Mouse (Mus musculus) left cerebral cortex, postnatal 36 days (tissue): ENCODE data around the gene Cotl1. TPM values are rescaled to one million over a fixed set of nuclear protein-coding genes. Genes with fewer than 3 reads are reported as not detected.

Source experiments
- DNase-seq, 2 experiments: peaks; one replicate each; pipeline ENCODE4 v3.0.0; 2021 to 2022; ENCODE audit warnings: low spot score in 2 of 2, mixed read lengths in 1 of 2
- intact Hi-C: fragments of 180-260 bp; cut with DNase I; formaldehyde crosslinking; loops from one replicate; pipeline ENCODE4 v1.15.1; 2025
- total RNA-seq, 2 experiments: library from RNA; stranded (reverse); gene quantifications; 2 replicates each; pipeline ENCODE4 v1.2.3; 2021

Cotl1 gene
- total RNA-seq, 2 experiments from 2014 or later = 56.9 to 57.0 TPM

DNA sequence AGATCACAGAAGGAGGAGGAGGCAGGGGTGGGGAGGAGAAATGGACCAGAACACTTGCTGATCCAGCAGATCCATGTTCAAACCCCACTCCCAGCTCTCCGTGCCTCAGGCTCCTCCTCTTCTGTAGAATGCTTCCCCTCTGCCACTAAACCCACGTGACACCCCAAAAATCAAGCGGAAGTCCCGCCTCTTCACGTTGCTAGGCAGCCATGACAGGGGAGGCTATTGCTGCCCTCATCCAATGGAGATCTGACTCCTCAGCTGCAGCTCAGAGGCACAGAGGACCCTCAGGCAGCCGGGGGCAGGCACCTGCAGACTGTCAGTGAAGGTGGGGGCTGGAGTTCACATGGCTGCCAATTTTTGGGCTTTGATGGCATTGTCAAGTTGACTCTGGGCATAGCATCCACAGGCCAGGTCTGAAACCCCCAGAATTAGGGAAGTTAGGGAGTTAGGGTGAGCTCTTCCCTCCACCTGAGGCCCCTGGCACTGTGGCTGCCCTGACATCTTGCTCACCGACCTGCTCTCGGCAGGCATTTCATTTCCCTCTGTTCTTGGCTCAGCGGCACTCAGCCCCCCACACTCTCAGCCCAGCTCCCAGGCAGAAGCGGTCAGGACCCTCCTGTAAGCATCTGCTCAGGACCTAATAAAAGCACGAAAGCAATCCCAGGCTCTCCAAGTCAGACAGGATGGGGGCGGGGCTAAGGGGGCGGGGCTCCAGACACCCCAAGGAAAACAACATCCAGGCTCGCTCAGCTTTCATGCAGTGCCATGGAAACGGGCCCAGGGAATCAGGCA lies 42.0 kb downstream of the Cotl1 start:
- intact Hi-C loops = no loop called here
- peak in 1 of 2 experiments; percentile 60 for DNase-seq

DNA sequence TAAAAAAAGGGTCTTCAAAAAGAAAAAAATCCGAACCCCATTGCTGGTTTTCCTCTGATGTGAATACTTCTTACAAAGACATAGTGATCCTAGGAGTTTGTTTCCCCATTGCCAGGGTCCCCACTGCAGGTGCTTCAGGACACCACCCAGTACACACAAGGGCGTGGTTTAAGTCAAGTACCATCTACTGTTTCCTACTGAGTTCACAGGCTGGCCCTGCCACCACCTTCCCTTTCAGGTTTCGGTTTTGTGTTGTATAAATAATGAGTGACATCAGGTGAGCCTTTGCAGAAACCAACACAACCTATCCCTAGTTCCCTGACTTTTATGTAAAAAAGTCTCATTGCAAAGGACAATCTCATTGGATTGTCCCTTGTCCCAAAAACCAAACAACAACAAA lies 44.7 kb downstream of the Cotl1 start:
- DNase-seq = no peak
- intact Hi-C loops = no loop called here

DNA sequence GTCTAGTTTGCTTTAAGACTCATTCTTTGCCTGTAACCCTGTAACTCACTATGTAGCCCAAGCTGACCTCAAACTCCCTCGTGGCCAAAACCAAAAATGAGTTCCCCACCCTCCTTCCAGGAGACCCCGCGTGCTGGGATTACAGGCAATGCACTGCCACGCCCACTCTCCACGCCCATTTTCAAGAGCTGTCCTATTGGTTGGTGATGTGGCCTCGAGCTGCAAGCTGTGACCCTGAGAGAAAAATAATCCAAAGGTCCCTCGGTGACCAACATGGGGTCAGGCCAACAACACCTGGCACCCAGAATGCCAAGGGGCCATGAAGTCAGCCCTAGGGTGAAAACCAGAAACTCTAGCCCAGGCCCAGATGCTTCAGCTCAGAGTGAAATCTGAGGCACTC lies 45.7 kb downstream of the Cotl1 start:
- DNase-seq = no peak

DNA sequence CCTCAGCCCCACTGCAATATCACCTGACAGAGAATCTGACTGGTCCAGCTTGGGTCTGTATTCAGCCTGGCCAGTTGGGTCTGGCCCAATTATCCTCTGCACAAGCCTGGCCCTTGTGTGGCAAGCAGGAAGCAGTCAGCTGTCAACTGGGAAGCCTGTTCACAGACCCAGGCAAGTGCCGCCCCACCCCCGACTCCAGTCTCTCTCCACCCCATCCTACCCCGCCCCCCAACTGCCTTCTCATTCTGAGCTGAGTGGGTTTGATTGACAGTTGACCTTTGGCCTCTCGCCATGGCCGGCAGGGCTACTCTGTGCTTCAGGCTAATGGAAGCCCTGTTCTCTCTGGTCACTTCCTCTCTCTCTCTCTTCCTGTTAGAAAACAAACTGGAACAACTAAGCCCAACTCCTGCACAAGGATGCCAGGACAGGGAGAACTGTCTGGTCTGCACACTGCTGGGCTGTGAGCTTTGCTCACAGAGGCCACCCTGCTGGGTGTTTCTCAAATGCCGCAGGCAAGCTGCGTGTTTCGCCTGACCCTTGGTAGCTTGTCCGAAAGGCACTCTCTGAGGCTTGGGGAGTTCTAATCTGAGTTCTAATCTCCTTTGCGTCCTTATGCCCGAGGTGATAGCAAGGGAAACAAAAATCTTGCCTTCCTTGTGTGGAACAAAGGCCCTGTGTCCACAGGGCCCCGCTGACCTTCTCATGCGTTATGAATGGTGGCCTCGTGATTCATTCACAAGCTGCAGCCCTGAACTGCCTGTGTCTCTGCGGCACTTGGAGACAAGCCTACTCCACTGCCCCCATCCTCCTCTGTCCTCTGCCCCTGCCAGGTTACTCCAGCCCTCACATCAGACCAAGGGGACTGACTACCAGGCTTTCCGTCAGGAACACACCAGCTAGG lies 48.3 kb downstream of the Cotl1 start:
- DNase-seq = no peak
- intact Hi-C loops = no loop called here

More for the DNA sequence above, 45.7 kb downstream of the Cotl1 start:
- intact Hi-C loops = no loop called here

DNA sequence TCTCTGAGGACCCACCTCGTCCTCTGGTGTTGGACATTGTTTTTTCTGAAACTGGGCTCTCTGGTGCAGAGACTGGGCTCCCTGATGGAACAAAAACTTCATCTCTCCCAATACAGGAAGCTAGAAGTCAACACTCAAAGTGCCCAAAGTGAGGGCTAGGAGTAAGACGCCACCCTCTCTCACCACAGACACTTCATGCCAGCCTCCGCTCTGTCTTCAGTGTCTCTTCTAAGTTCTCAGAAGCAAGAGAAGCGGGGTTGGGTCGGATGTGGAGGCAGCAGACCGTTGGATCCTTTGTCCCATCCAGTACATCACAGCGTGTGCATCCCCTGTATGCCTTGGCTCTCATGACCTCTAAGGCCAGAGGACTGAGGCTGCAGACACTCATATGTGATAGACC lies 50.8 kb downstream of the Cotl1 start:
- intact Hi-C loops = loop anchor here (10.0 kb wide), 1 partner anchor 285 kb away; no protein-coding TSS in a partner anchor
- no peak for DNase-seq

DNA sequence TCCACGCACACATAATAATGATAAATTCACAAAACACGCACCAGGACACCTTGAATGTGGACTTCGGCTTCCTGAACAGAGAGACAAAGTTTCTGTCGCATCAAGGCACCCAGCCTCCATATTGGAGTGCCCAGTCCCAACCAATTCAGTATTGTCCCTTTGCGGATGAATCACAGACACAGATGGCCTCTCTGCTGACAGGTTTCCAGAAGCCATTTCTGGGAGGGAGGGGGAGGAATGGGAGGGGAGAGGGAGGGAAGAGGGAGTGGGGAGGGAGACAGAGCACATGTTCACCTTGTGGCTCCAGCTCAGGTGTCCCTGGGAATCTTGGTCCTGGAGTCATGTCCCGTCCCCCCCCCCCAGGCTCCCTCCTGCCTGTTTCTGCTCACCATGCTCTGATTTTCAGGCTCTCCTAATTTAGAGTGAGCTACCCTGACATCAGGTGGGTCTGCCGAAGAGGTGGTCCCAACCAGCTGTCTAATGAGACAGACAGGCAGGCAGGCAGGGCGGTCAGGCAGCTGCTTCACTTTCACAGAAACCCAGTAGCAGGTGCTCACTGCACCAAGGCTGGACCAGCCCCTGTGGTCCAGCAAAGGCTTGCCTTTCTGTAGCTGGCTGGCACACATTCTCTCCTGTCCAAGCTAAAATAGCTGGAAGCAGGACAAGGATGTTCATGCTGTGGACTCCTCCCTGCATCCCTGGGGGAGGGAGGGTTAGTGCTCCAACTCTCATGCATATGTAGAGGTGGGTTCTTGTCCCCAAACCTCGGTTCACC lies 51.5 kb downstream of the Cotl1 start:
- intact Hi-C loops = loop anchor here (10.0 kb wide), 1 partner anchor 286 kb away; no protein-coding TSS in a partner anchor
- no peak for DNase-seq

DNA sequence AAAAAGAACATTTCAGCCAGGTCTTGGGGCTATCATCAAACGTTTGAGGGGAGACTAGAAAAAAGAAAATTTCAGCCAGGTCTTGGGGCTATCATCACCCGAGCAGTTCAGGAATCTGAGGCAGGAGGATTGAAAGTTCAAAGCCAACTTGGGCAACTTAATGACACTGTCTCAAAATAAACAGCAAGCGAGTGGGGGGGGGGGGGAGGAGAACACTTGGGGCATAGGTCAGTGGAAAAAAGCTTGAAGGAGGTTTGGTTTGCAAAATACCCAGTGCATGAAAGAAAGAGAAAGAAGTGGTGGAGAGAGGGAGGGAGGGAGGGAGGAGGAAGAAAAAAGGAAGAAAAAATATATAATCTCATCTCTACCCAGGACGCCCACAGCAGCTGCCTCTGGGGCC lies 53.0 kb downstream of the Cotl1 start:
- DNase-seq = no peak
- intact Hi-C loops = loop anchor here (10.0 kb wide), 1 partner anchor 287 kb away; no protein-coding TSS in a partner anchor

DNA sequence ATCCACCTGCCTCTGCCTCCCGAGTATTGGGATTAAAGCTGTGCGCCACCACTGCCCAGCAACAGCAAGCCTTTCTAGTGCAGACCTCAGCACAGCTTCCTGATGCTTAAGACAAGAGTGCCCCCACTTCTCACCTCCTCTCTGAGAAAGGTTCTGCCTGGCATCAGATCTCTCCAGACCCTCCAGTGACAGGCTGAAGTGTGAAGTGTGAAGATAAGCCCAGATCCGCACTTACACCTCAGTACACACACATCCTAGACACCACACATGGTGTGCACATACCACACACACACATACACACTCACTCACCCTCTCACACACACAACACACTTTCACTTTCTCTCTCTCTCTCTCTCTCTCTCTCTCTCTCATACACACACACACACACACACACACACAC lies 53.5 kb downstream of the Cotl1 start:
- DNase-seq = no peak
- intact Hi-C loops = loop anchor here (10.0 kb wide), 1 partner anchor 288 kb away; no protein-coding TSS in a partner anchor

DNA sequence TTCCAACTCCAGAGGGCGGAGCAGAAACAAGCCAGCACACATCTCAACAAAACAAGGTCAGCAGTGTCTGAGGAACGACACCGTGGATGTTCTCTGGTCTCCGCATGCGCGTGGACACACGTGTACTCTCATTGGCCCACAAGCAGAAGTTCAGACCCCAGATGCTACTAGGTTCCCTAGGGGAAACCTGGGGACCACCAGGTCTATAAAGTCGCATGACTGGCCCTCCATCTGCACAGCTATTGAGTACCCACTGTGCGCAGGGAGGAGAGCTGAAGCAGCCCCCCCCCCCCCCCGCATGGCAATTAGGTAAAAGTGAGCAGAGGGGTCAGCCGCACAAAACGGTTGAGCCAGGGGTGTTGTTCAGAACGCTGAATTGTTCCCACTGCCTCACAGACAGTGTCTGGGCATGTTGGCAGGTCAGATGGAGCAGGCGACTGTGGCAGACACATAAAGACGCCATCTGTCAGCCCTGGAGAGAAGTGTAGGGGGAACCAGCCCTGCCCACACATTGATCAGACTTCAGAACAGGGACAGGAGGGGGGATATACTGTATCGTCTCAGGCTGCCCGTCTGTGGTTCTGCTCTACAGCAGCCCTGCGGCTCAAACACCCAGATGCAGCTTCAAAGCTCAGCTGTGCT lies 54.5 kb downstream of the Cotl1 start:
- intact Hi-C loops = loop anchor here (10.0 kb wide), 1 partner anchor 289 kb away; no protein-coding TSS in a partner anchor
- DNase-seq = no peak

DNA sequence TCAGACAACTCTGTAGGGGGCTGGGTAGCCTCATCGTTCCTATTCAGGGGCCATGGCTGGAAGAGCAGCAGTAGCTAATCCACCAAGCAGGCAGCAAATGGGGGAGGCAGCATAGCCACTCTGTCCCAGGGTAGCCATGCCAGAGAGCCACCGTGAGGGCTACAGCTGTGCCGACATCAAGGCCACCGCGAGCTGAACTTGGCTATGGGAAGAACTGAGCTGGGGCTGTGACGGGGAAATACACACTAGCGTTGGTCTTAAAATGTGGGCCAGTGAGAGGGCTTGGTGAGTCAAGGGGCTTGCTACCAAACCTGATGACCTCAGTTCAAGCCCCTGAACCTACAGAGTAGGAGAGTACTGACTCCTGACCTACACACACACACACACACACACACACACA lies 55.7 kb downstream of the Cotl1 start:
- no peak for DNase-seq
- intact Hi-C loops = loop anchor here (5.0 to 10.0 kb wide), 2 partner anchors 143 to 290 kb away; no protein-coding TSS in a partner anchor

DNA sequence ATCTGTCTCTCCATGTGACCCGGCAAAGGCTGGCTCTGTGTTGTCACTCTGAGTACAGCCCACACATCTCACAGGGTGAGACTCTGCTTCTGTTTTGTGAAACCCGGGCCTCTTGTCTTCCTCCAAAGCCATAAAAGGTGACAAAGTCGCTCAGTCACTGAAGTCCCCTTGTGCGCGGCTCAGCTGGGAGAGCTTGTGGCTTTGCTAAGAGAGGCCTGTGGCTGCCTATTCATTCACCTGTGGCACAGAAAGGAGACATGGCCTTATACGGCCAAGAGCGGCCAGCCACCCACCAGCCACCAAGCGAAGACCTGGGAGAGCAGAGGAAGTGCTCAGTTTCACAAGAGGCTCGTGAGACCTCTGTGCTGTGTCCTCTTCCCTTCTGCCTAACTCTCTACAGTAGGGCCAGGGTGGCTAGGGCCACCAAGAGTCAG lies 56.2 kb downstream of the Cotl1 start:
- DNase-seq = no peak
- intact Hi-C loops = loop anchor here (5.0 to 10.0 kb wide), 2 partner anchors 143 to 291 kb away; no protein-coding TSS in a partner anchor

DNA sequence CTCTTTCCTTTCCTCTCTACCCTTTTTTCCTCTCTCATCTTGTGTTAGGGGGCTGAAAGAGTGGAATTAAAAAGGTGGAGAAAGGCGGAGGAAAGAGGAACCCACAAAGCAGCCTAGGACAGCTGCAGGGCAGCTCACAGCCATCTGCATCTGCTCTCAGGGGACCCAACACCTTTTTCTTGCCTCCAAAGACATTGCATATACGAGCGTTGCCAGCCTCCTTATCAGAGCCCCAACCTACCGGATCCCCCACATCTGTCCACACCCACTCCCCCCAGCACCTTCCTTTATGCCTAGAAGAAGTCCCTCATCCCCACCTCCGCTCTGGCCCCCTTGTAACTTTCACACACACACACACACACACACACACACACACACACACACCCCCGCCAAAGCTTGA lies 56.8 kb downstream of the Cotl1 start:
- intact Hi-C loops = loop anchor here (5.0 to 10.0 kb wide), 2 partner anchors 144 to 291 kb away; no protein-coding TSS in a partner anchor
- no peak for DNase-seq

DNA sequence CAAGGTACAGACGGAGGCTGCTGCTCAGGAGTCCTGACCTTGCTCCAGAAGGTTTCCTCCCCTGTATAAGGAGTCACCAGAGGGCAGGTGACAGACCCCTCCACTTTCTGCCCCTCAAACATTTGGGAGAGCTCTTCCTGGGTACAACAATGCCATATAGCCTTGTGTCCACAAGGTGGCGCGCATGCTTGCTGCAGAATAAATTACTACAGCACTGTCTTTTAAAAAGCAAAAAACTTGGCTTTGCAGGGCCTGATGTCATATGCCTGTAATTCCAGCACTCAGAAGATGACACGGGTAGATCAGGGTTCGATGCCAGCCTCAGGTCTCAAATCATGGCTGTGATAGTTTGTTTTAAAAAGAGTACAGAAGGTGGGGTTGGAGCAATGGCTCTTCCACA lies 57.6 kb downstream of the Cotl1 start:
- peak; percentile 65 to 77 for DNase-seq
- intact Hi-C loops = loop anchor here (1.0 to 10.0 kb wide), 3 partner anchors 61 to 292 kb away; no protein-coding TSS in a partner anchor

DNA sequence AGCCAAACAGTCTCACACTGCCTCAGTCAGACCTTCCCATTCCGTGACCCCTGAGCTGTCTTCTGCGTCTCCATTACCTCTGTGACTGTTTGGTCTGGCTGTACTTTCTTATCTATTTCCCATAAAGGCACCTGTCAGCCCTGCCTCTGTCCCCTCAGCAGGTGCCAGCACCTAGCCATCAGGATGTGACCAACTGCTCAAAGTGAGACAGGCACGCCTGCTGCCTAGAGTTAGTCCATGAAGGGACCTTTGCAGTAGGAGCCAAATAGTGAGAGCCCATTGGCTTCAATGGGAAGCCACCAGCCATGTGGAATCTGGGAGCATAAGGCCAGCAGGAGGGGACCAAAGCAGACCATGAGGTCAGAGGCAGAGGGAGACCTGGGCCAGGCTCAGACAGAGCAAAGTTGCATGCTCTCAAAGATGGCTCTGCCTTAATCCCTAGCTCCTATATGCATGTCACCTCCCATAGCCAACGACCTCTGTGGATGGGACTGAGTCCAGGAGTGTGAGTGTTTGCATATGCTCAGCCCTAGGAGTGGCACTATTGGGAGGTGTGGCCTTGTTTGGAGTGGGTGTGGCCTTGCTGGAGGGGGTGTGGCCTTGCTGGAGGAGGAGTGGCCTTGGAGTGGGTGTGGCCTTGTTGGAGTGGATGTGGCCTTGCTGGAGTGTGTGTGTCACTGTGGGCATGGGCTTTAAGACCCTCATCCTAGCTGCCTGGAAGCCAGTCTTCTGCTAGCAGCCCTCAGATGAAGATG lies 59.1 kb downstream of the Cotl1 start:
- intact Hi-C loops = loop anchor here (5.0 to 10.0 kb wide), 2 partner anchors 146 to 294 kb away; no protein-coding TSS in a partner anchor
- DNase-seq = no peak

DNA sequence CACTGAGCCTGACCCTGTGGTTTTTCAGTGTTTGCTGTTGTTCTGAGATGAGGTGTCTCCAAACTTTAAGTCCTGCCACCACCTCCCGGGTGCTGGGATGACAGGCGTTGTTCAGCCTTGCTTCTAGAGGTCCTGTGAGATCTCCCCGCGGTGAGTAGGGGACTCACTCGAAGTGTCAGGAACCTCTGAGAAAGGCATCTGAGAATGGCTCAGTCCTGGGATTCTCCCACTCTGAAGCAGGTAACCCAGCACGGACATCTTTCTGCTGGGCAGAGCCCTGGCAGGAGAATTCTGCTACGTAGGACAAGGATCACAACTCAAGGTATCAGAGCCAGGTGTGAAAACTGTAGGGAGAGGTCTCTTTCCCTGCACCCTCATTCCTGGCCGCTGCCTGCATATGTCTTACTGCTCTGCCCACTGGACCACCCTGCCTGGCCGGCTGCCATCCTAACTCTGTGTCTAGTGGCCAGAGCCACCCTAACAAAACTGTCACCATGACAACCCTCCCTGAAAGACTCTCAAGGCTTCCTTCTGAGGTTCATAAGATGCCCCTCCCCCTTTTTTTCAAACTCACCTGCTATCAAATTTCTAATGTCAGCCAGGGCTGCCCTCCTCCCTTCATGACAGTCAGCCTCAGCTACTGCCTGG lies 59.8 kb downstream of the Cotl1 start:
- intact Hi-C loops = loop anchor here (5.0 to 10.0 kb wide), 2 partner anchors 147 to 294 kb away; no protein-coding TSS in a partner anchor
- DNase-seq = no peak

DNA sequence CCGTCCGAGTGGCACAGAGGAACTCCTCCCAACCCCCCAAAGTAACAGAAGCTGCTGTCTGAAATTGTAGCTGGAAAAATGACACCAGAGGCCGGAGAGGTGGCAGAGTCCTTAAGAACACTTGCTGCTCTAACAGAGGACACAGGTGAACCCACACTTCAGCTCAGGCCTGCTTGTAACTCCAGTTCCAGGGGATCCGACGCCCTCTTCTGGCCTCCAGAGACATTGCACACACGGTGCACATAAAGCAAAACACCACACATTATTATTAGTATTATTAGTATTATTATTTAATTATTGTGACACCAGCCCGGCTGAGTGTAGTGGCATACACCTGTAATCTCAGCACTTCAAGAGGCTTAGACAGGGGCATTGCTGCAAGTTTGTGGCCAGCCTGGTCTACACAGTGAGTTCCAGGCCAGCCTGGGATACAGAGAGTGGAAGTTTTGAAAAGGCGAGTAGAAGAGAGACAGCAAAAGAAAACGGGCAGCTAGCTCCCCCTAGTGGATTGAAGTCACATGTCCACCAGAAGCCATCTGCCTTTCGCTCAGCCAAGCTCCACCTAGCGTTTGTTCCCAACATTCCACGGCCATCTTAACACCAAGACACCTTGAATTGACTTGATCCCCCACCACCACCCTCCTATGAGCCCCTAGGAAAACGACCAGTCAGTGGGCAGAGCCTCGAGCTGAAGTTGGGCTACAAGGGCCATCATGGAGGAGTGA lies 61.2 kb downstream of the Cotl1 start:
- intact Hi-C loops = loop anchor here (1.0 to 5.0 kb wide), 2 partner anchors 93 to 337 kb away; no protein-coding TSS in a partner anchor
- peak; percentile 74 to 83 for DNase-seq

DNA sequence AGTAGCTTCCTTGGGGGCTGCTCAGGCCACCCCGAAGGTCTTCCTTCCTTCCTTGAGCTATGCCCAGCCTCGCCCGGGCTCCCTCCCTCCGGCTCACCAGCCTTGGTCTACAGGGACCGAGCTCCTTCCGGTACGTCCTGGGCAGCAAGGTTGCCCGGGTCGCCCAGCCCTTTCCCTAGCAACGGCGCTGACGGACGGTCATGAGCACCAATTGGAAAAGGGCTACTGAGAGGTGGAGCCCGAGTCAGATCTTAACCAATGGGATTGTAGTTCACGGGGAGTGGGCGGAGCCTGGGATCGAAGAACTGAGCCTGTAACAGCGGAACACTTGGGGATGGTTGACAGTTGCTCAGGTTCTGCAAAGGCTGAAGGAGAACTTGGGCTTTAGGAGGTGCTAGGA lies 62.1 kb downstream of the Cotl1 start, which contains the start of gene Tldc1:
Gene Tldc1, minus strand, starts transcription at position 154 of the 400 bp plus-strand sequence.
- peak; percentile 98 to 100 for DNase-seq
- intact Hi-C loops = loop anchor here (5.0 kb wide), 1 partner anchor 336 kb away; no protein-coding TSS in a partner anchor
